Mouse (Mus musculus) stomach, postnatal 0 days (tissue): ENCODE measurements around the gene Atp1b1. TPM values are rescaled to one million over a fixed set of nuclear protein-coding genes. Genes with fewer than 3 reads are reported as not detected.
A peak's percentile ranks its signal among the peaks of the same experiment; 100 is the strongest.

Experiments used
- ATAC-seq: fragments of 200-750 bp; cut with Nextera tagmentation; 2 replicates; pipeline ENCODE4 v1.8.0; 2017; ENCODE audit not compliant: low FRiP score, low TSS enrichment
- DNase-seq: peaks from one replicate; pipeline ENCODE4 v3.0.0-alpha.2; 2016; ENCODE audit warnings: low spot score
- H3K27ac ChIP-seq: fragments of 300-500 bp; sonication (generic); replicated peaks from 2 replicates; pipeline ENCODE4 v1.5.1; 2014; ENCODE audit warnings: mild to moderate bottlenecking, control low read depth
- H3K27me3 ChIP-seq: fragments of 300-500 bp; sonication (generic); 2 replicates; pipeline ENCODE4 v1.6.1; 2014; ENCODE audit warnings: low read length; ENCODE audit not compliant: control insufficient read depth, insufficient read depth
- H3K36me3 ChIP-seq: fragments of 300-500 bp; sonication (generic); 2 replicates; pipeline ENCODE4 v1.6.1; 2014; ENCODE audit warnings: low read length, mixed read lengths; ENCODE audit not compliant: control insufficient read depth, insufficient read depth
- H3K4me1 ChIP-seq: fragments of 300-500 bp; sonication (generic); replicated peaks from 2 replicates; pipeline ENCODE4 v1.6.1; 2014; ENCODE audit warnings: antibody characterized with exemption; ENCODE audit not compliant: control insufficient read depth, insufficient read depth
- H3K4me2 ChIP-seq: fragments of 300-500 bp; sonication (generic); replicated peaks from 2 replicates; pipeline ENCODE4 v1.6.1; 2014; ENCODE audit warnings: low read depth, mild to moderate bottlenecking, control low read depth, moderate library complexity
- H3K4me3 ChIP-seq: fragments of 300-500 bp; sonication (generic); 2 replicates; pipeline ENCODE4 v1.5.1; 2014; ENCODE audit warnings: low read depth, low read length, control low read depth
- H3K9ac ChIP-seq: fragments of 300-500 bp; sonication (generic); 2 replicates; pipeline ENCODE4 v1.6.1; 2014; ENCODE audit warnings: mild to moderate bottlenecking, low read length, control low read depth, mixed read lengths
- H3K9me3 ChIP-seq: fragments of 300-500 bp; sonication (generic); 2 replicates; pipeline ENCODE4 v1.6.1; 2016; ENCODE audit warnings: low read length; ENCODE audit not compliant: control insufficient read depth
- CTCF ChIP-seq: IDR thresholded peaks from 2 replicates; pipeline ENCODE4 v1.5.1; 2016; ENCODE audit warnings: antibody characterized with exemption, low read depth, mild to moderate bottlenecking, moderate library complexity
- EP300 ChIP-seq: optimal IDR thresholded peaks from 2 replicates; pipeline ENCODE3; 2016; ENCODE audit warnings: antibody characterized with exemption
- WGBS: fragments of 180-500 bp; shearing (Covaris S2); extraction: QIAGEN DNeasy Blood & Tissue Kit; methylation state at CpG from one replicate; pipeline ENCODE4 v1.1.7; 2014; 5-methylcytosine and 5-hydroxymethylcytosine counted together
- polyA plus RNA-seq: library from polyadenylated mRNA; unstranded; fragments of >200 nt; fragmentation: Nextera tagmentation; extraction: Ambion mirVana; gene quantifications from 2 replicates; pipeline ENCODE4 v1.2.1, GENCODE M21; 2015

The Atp1b1 gene
- polyA plus RNA-seq, 1 experiment from 2014 or later: 213 TPM

- no peak overlapping the region for H3K27ac ChIP-seq
- H3K36me3 ChIP-seq: peaks cover 24% of the 10 kb centered on the region; the same call in 1 of the 2 replicates
- H3K9me3 ChIP-seq: no peaks in the 10 kb centered on the region
- no peak overlapping the region for H3K4me3 ChIP-seq
- H3K27me3 ChIP-seq: no peaks in the 10 kb centered on the region
- 82% methylated on average over 6 of the region's 6 CpGs for WGBS
- no peaks in the 10 kb centered on the region for H3K4me1 ChIP-seq
- DNase-seq (no peak), ATAC-seq (no peak)
- no peak overlapping the region for H3K9ac ChIP-seq
- H3K4me2 ChIP-seq: no peak overlapping the region
- TF ChIP-seq EP300 (no peak), CTCF (no peak)
These were observed 17.9 kb downstream of the Atp1b1 start for GRCm38 (mm10) chr1:164440230-164440629.

- 76% methylated on average over 7 of the region's 7 CpGs for WGBS
- ATAC-seq: peak; percentile 14; the same call in 1 of the 2 replicates
- DNase-seq: no peak
These were observed 21.4 kb downstream of the Atp1b1 start for GRCm38 (mm10) chr1:164436749-164437148.

GRCm38 (mm10) chr1:164434049-164434448 is 24.1 kb downstream of the Atp1b1 start:
- no peak overlapping the region for H3K4me3 ChIP-seq
- H3K27me3 ChIP-seq: no peaks in the 10 kb centered on the region
- no peak overlapping the region for H3K9ac ChIP-seq
- H3K4me1 ChIP-seq: no peaks in the 10 kb centered on the region
- no peaks in the 10 kb centered on the region for H3K9me3 ChIP-seq
- H3K36me3 ChIP-seq: peaks cover 6% of the 10 kb centered on the region; the same call in 1 of the 2 replicates
- ATAC-seq (no peak), DNase-seq (peak; percentile 14)
- 61% methylated on average over 6 of the region's 6 CpGs for WGBS
- no peak overlapping the region for H3K27ac ChIP-seq
- no peak overlapping the region for H3K4me2 ChIP-seq
- TF ChIP-seq CTCF (no peak), EP300 (no peak)

More at GRCm38 (mm10) chr1:164436749-164437148, 21.4 kb downstream of the Atp1b1 start:
- TF ChIP-seq CTCF: no peak
- TF ChIP-seq EP300: no peak
- Histone ChIP-seq H3K27ac (no peak overlapping the region), H3K4me3 (no peak overlapping the region), H3K9me3 (no peaks in the 10 kb centered on the region), H3K4me2 (no peak overlapping the region), H3K36me3 (peaks cover 20% of the 10 kb centered on the region; the same call in 1 of the 2 replicates), H3K27me3 (no peaks in the 10 kb centered on the region), H3K4me1 (no peaks in the 10 kb centered on the region), H3K9ac (no peak overlapping the region)

- Histone ChIP-seq H3K27me3 (no peaks in the 10 kb centered on the region), H3K9me3 (no peaks in the 10 kb centered on the region), H3K27ac (no peak overlapping the region), H3K4me1 (no peaks in the 10 kb centered on the region), H3K36me3 (no peaks in the 10 kb centered on the region), H3K9ac (no peak overlapping the region), H3K4me2 (no peak overlapping the region), H3K4me3 (no peak overlapping the region)
- 56% methylated on average over 5 of the region's 5 CpGs for WGBS
- DNase-seq (no peak), ATAC-seq (no peak)
- TF ChIP-seq EP300 (no peak), CTCF (no peak)
These were observed 25.5 kb downstream of the Atp1b1 start for GRCm38 (mm10) chr1:164432649-164433048.

- Histone ChIP-seq H3K9ac (no peak overlapping the region), H3K4me1 (no peaks in the 10 kb centered on the region), H3K4me3 (no peak overlapping the region), H3K27me3 (no peaks in the 10 kb centered on the region), H3K27ac (no peak overlapping the region), H3K36me3 (no peaks in the 10 kb centered on the region), H3K9me3 (no peaks in the 10 kb centered on the region), H3K4me2 (no peak overlapping the region)
- no peak for ATAC-seq
- no peak for TF ChIP-seq CTCF
- TF ChIP-seq EP300: no peak
- whole genome bisulfite sequencing: 86% methylated on average over 9 of the region's 9 CpGs
- no peak for DNase-seq
These were observed 29.5 kb downstream of the Atp1b1 start for GRCm38 (mm10) chr1:164428644-164429043.

- Histone ChIP-seq H3K27me3 (no peaks in the 10 kb centered on the region), H3K9ac (no peak overlapping the region), H3K4me3 (no peak overlapping the region), H3K4me2 (no peak overlapping the region), H3K27ac (no peak overlapping the region), H3K4me1 (no peaks in the 10 kb centered on the region), H3K36me3 (no peaks in the 10 kb centered on the region), H3K9me3 (no peaks in the 10 kb centered on the region)
- WGBS: 80% methylated on average over 7 of the region's 7 CpGs
- DNase-seq (no peak), ATAC-seq (no peak)
- TF ChIP-seq CTCF (no peak), EP300 (no peak)
These were observed 30.4 kb downstream of the Atp1b1 start for GRCm38 (mm10) chr1:164427777-164428176.
